Mouse (Mus musculus): Measurements from ENCODE around the gene Fam129b.

- no peak for TF ChIP-seq CTCF (IDR thresholded peaks at IDR 0.05; ENCODE audit: extremely low read depth, insufficient read length, insufficient replicate concordance, low read depth, low read length)
- no peak for TF ChIP-seq POLR2A (IDR thresholded peaks at IDR 0.05; ENCODE audit: low read depth, low read length)
Observed at GRCm38 (mm10) chr2:32907442-32907841, 31.5 kb downstream of the Fam129b start.
